Mouse (Mus musculus) heart, embryonic 14.5 days (tissue): ENCODE results near the gene Capn2. TPM values are rescaled to one million over a fixed set of nuclear protein-coding genes. Genes with fewer than 3 reads are reported as not detected.

Source experiments
- ATAC-seq: fragments of 200-750 bp; cut with Nextera tagmentation; 2 replicates; pipeline ENCODE4 v1.8.0; 2017; ENCODE audit warnings: low read depth, moderate TSS enrichment; ENCODE audit not compliant: insufficient number of reproducible peaks, insufficient read depth, low FRiP score
- H3K27ac ChIP-seq, 2 experiments: fragments of 200-500 bp in 1 of 2; fragments of 300-500 bp in 1 of 2; sonication (generic) in 1 of 2; replicated peaks in 1 of 2; 2 replicates each; pipeline ENCODE4 v1.5.1; 2012 to 2014; ENCODE audit warnings: low read depth in 2 of 2, low read length in 2 of 2, control low read depth in 1 of 2, mild to moderate bottlenecking in 1 of 2, mixed read lengths in 1 of 2; ENCODE audit not compliant: control insufficient read depth in 1 of 2, insufficient read depth in 1 of 2
- H3K27me3 ChIP-seq: fragments of 300-500 bp; sonication (generic); 2 replicates; pipeline ENCODE4 v1.6.1; 2014; ENCODE audit warnings: mild to moderate bottlenecking, low read length, control low read depth; ENCODE audit not compliant: control insufficient read depth, insufficient read depth
- H3K36me3 ChIP-seq: fragments of 300-500 bp; sonication (generic); 2 replicates; pipeline ENCODE4 v1.6.1; 2014; ENCODE audit warnings: mild to moderate bottlenecking, control low read depth, low read length, mixed read lengths; ENCODE audit not compliant: control insufficient read depth, insufficient read depth
- H3K4me1 ChIP-seq, 2 experiments: fragments of 200-500 bp in 1 of 2; fragments of 300-500 bp in 1 of 2; sonication (generic) in 1 of 2; 2 replicates each; pipeline ENCODE4 v1.6.1; 2012 to 2014; ENCODE audit warnings: low read length in 2 of 2, control low read depth in 1 of 2, mixed read lengths in 1 of 2; ENCODE audit not compliant: control insufficient read depth in 2 of 2, insufficient read depth in 2 of 2
- H3K4me2 ChIP-seq: fragments of 300-500 bp; sonication (generic); 2 replicates; pipeline ENCODE4 v1.6.1; 2014; ENCODE audit warnings: mild to moderate bottlenecking, low read length
- H3K4me3 ChIP-seq, 2 experiments: fragments of 200-500 bp in 1 of 2; fragments of 300-500 bp in 1 of 2; sonication (generic) in 1 of 2; 2 replicates each; pipeline ENCODE4 v1.5.1; 2012 to 2014; ENCODE audit warnings: low read length in 2 of 2, mild to moderate bottlenecking in 2 of 2, control low read depth in 1 of 2, low read depth in 1 of 2, moderate library complexity in 1 of 2; ENCODE audit not compliant: control insufficient read depth in 1 of 2, insufficient read depth in 1 of 2
- H3K9ac ChIP-seq: fragments of 300-500 bp; sonication (generic); 2 replicates; pipeline ENCODE4 v1.6.1; 2014; ENCODE audit warnings: mild to moderate bottlenecking, low read length
- H3K9me3 ChIP-seq: fragments of 300-500 bp; sonication (generic); 2 replicates; pipeline ENCODE4 v1.6.1; 2016; ENCODE audit warnings: low read length, control low read depth; ENCODE audit not compliant: control insufficient read depth
- WGBS: fragments of 180-500 bp; shearing (Covaris S2); extraction: QIAGEN DNeasy Blood & Tissue Kit; methylation state at CpG from one replicate; pipeline ENCODE4 v1.1.7; 2014; 5-methylcytosine and 5-hydroxymethylcytosine counted together
- polyA plus RNA-seq: library from polyadenylated mRNA; unstranded; fragments of >200 nt; fragmentation: Nextera tagmentation; extraction: Ambion mirVana; gene quantifications from 2 replicates; pipeline ENCODE4 v1.2.1, GENCODE M21; 2014

The Capn2 gene
- polyA plus RNA-seq, 1 experiment from 2014 or later, result 71.2 TPM

GRCm38 (mm10) chr1:182455080-182455479 lies 62.3 kb downstream of the Capn2 start:
- H3K4me2 ChIP-seq, result no peak overlapping the region; the same call in 1 of the 2 replicates
- WGBS, result 80% methylated on average over 2 of the region's 2 CpGs

GRCm38 (mm10) chr1:182452473-182452872 lies 64.9 kb downstream of the Capn2 start:
- WGBS, result 60% methylated on average over 4 of the region's 4 CpGs

More at GRCm38 (mm10) chr1:182455080-182455479, 62.3 kb downstream of the Capn2 start:
- peaks cover 54% of the 10 kb centered on the region for H3K36me3 ChIP-seq
- H3K4me1 ChIP-seq, result peaks cover 6 to 24% of the 10 kb centered on the region in 2 experiments
- no peak overlapping the region for H3K4me3 ChIP-seq
- no peaks in the 10 kb centered on the region for H3K9me3 ChIP-seq
- H3K27me3 ChIP-seq, result no peaks in the 10 kb centered on the region
- H3K9ac ChIP-seq, result no peak overlapping the region
- no peak overlapping the region for H3K27ac ChIP-seq
- ATAC-seq, result no peak

GRCm38 (mm10) chr1:182448276-182449035 lies 69.0 kb downstream of the Capn2 start:
- WGBS, result 95% methylated on average over 14 of the region's 14 CpGs
- H3K9me3 ChIP-seq, result no peaks in the 10 kb centered on the region
- no peak for ATAC-seq
- no peak overlapping the region for H3K27ac ChIP-seq
- peaks cover 69% of the 10 kb centered on the region for H3K36me3 ChIP-seq
- peaks cover 2 to 12% of the 10 kb centered on the region in 2 experiments; a peak in 3 of 4 replicates for H3K4me1 ChIP-seq
- H3K9ac ChIP-seq, result no peak overlapping the region
- H3K27me3 ChIP-seq, result no peaks in the 10 kb centered on the region
- H3K4me2 ChIP-seq, result no peak overlapping the region
- H3K4me3 ChIP-seq, result no peak overlapping the region

More at GRCm38 (mm10) chr1:182452473-182452872, 64.9 kb downstream of the Capn2 start:
- Histone ChIP-seq H3K4me1 (peaks cover 6 to 24% of the 10 kb centered on the region in 2 experiments), H3K36me3 (peaks cover 59% of the 10 kb centered on the region), H3K27me3 (no peaks in the 10 kb centered on the region), H3K4me2 (no peak overlapping the region), H3K9me3 (no peaks in the 10 kb centered on the region), H3K9ac (no peak overlapping the region), H3K4me3 (no peak overlapping the region), H3K27ac (peak overlapping the region in 1 of 2 experiments; percentile 38; a peak in 2 of 4 replicates)
- no peak for ATAC-seq

- Histone ChIP-seq H3K4me2 (no peak overlapping the region), H3K4me1 (peaks cover 0 to 7% of the 10 kb centered on the region in 2 experiments; a peak in 2 of 4 replicates), H3K27ac (0 out of 4 replicates have a peak overlapping the region, but pooled peaks of 1 of the 2 experiments have one; percentile 20), H3K9ac (no peak overlapping the region), H3K27me3 (no peaks in the 10 kb centered on the region), H3K36me3 (peaks cover 87% of the 10 kb centered on the region), H3K4me3 (no peak overlapping the region), H3K9me3 (no peaks in the 10 kb centered on the region)
- 48% methylated on average over 2 of the region's 2 CpGs for WGBS
- ATAC-seq, result no peak
Observed at GRCm38 (mm10) chr1:182444116-182444515, 73.3 kb downstream of the Capn2 start.

GRCm38 (mm10) chr1:182441791-182442473 lies 75.5 kb downstream of the Capn2 start:
- Histone ChIP-seq H3K36me3 (peaks cover 81% of the 10 kb centered on the region), H3K9me3 (no peaks in the 10 kb centered on the region), H3K4me3 (no peak overlapping the region), H3K27me3 (no peaks in the 10 kb centered on the region), H3K9ac (no peak overlapping the region), H3K4me2 (no peak overlapping the region), H3K27ac (no peak overlapping the region), H3K4me1 (peaks cover 0 to 7% of the 10 kb centered on the region in 2 experiments; a peak in 2 of 4 replicates)
- ATAC-seq, result no peak
- WGBS, result 86% methylated on average over 18 of the region's 18 CpGs

GRCm38 (mm10) chr1:182439546-182440222 lies 77.7 kb downstream of the Capn2 start:
- H3K9me3 ChIP-seq, result no peaks in the 10 kb centered on the region
- peaks cover 71% of the 10 kb centered on the region for H3K36me3 ChIP-seq
- no peak for ATAC-seq
- H3K4me3 ChIP-seq, result no peak overlapping the region
- peak overlapping the region in 1 of 2 experiments; percentile 11; a peak in 1 of 4 replicates for H3K27ac ChIP-seq
- 73% methylated on average over 5 of the region's 5 CpGs for WGBS
- peaks cover 0 to 7% of the 10 kb centered on the region in 2 experiments; a peak in 2 of 4 replicates for H3K4me1 ChIP-seq
- no peaks in the 10 kb centered on the region for H3K27me3 ChIP-seq
- no peak overlapping the region for H3K4me2 ChIP-seq
- 0 out of 2 replicates have a peak overlapping the region, but pooled peaks have one; percentile 8 for H3K9ac ChIP-seq

GRCm38 (mm10) chr1:182436746-182437145 lies 80.7 kb downstream of the Capn2 start:
- no peaks in the 10 kb centered on the region for H3K27me3 ChIP-seq
- peaks cover 0 to 7% of the 10 kb centered on the region in 2 experiments; a peak in 2 of 4 replicates for H3K4me1 ChIP-seq
- no peak for ATAC-seq
- H3K27ac ChIP-seq, result no peak overlapping the region
- H3K9me3 ChIP-seq, result no peaks in the 10 kb centered on the region
- 65% methylated on average over 5 of the region's 5 CpGs for WGBS
- H3K36me3 ChIP-seq, result peaks cover 68% of the 10 kb centered on the region
- H3K9ac ChIP-seq, result no peak overlapping the region
- H3K4me2 ChIP-seq, result no peak overlapping the region
- H3K4me3 ChIP-seq, result no peak overlapping the region
